Mouse (Mus musculus) Muller cell, postnatal 12 days (primary cell): ENCODE data around the gene Cxadr.

ENCODE experiments used
- DNase-seq: peaks from one replicate; pipeline ENCODE4 v3.0.0-alpha.2; 2015; ENCODE audit errors: inconsistent ontology term

Cxadr gene

DNA sequence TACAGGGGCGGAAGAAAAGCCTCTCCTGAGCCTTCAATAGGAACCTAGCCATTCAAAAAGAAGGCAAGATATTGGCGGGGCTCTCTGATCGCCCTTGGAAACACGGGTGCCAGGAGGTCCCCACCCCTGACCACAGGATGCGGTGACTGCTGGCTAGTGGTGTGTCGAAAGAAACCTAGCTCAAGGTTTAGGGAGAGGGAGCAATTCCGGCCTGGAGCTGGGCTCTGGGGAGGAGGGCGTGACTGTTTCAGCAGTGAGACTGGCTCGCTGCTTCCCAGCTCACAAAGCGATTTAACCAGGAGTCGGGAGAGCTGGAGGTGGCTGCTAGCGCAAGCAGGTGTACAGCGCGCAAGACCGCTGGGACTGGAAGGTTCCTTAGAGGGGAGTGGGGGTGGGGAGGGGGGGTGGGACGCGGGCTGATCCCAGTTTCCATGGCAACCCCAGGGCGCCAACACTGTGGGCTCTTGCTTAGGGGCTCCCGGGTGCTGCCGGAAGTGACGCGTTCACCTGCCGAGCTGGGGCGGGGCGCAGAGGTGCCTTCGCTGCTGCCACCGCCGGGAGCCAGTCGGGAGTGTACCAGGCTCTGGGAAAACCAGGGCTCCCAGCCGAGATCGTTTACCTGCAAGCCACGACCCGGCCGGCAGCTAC lies at the start of gene Cxadr:
Gene Cxadr, plus strand, starts transcription at position 307 of the 648 bp plus-strand sequence.
- DNase-seq, result peak; percentile 65

GRCm38 (mm10) chr16:78258989-78259388 lies 42.3 kb upstream of the Cxadr start:
- DNase-seq, result no peak

GRCm38 (mm10) chr16:78260070-78260879 lies 41.0 kb upstream of the Cxadr start:
- DNase-seq, result no peak

- no peak for DNase-seq
Observed at GRCm38 (mm10) chr16:78261520-78261919, 39.8 kb upstream of the Cxadr start.

DNA sequence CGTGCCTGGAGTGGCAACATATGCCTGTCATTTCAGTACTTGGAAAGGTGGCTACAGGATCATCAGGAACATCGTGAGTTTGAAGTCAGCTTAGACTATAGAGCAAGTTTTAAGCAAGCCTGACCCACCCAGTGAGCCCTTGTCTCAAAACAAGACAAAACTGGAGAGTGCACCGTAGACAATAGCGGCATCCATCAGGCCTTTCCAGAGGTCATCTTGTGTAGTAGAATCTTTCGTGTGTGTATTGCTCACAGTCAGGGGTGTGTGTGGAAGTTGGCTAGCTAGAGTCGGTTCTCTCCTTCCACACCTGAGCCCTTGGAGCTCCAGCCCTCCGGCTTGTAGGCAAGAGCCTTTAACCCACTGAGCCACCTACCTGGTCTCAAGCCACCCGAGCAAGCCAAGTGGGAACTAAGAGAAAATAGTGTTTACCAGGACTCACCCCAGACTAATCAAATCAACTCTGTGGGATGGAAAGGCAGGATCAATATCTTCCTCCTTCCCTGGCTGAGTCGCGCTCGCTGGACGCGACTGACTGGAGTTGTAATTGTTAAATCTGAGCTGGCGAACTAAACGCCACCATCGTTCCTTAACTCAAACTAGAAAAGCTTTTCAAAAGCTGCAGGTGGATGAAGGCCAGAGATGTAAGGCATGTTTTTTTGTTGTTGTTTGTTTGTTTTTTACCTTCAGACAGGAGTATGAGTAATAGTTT lies 36.7 kb upstream of the Cxadr start:
- DNase-seq, result no peak

DNA sequence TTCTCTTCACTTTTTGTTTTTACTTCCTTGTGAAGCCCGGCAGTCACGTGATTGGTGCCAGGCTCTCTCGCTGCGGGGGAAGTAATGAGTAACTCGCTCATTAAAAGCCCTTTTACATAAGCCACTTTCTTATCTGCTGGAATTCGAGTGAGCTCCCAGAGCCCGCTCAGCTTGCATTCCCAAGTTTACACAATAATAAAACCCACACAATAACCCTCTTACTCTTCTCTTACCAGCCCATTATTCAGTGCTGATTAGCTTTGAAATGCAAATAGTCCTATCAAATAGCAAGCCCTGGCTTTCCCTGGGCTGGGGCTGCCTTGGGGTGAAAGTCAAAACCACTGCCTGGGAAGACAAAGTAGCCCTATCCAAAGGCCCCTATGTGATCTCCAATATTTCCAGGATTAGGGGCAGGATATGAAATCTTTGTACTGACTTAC lies 36.1 kb upstream of the Cxadr start:
- DNase-seq, result peak; percentile 87

- no peak for DNase-seq
Observed at GRCm38 (mm10) chr16:78265826-78266225, 35.5 kb upstream of the Cxadr start.

GRCm38 (mm10) chr16:78267453-78267852 lies 33.8 kb upstream of the Cxadr start:
- no peak for DNase-seq

GRCm38 (mm10) chr16:78268167-78268566 lies 33.1 kb upstream of the Cxadr start:
- no peak for DNase-seq

- DNase-seq, result no peak
Observed at GRCm38 (mm10) chr16:78274825-78275455, 26.3 kb upstream of the Cxadr start.

DNA sequence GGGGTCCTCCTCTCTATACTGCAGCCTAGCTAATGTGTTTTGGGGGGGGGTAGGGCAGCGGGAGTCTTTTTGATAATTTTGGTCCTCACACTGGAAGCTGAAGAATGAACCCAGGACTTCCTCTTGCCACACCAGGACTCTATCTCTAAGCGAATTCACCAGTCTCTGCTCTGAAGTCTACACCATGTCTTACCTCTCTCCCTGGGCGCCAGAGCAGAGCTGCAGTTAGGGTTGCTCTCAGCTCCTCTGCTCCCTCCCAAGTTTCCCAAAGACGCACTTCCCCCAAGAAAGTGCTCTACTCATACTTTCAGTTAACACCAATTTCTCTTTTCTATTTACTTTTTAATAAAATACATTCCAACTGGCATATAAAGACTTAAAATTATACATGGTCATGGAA lies 23.7 kb upstream of the Cxadr start:
- no peak for DNase-seq

GRCm38 (mm10) chr16:78280093-78280881 lies 21.0 kb upstream of the Cxadr start:
- no peak for DNase-seq

- peak; percentile 49 for DNase-seq
Observed at GRCm38 (mm10) chr16:78283231-78283630, 18.1 kb upstream of the Cxadr start.

DNA sequence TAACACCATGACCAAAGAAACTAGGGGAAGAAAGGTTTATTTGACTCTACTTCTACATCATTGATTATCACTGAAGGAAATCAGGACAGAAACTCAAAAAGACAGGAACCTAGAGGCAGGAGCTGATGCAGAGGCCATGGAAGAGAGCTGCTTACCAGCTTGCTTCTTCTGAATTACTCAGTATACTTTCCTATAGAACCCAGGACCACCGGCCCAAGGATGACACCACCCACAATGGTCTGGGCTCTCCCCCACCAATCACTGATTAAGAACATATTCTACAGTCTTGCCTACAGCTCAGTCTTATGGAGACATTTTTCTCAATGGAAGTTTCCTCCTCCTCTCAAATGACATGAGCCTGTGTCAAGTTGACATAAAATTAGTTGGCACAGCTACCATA lies 7.2 kb upstream of the Cxadr start:
- no peak for DNase-seq

DNA sequence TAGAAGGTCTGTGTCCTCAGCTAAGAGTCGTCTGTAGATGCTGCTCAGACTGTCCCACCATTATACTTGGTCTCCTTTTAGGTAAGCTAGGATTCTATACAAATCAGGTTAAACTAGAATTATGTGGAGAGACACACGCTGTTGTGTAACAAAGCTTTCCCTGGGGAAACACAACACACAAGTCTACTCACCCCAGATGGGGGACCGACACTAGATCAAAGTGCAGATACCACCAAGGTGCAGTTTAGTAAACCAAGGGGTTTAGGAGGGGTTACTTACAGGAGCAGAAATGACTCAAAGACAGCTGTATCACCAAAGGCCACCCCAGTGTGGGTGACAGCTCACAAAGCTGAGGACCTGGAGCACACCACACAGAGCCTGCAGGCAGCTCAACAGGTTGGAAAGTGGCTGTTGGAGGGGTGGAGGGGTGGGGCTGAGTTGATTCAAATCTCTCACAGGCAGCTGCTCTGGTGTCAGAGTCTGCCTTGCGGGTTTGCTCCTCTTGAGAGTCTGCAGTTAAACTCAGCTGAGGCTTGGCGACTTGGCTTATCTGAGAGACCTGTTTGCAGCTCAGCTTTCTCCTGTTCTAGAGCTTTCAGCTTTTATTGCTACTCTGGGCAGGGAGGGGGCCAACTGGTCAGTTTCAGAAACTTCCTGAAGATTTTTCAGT lies 6.5 kb upstream of the Cxadr start:
- DNase-seq, result no peak

- DNase-seq, result no peak
Observed at GRCm38 (mm10) chr16:78295601-78296000, 5.7 kb upstream of the Cxadr start.

DNA sequence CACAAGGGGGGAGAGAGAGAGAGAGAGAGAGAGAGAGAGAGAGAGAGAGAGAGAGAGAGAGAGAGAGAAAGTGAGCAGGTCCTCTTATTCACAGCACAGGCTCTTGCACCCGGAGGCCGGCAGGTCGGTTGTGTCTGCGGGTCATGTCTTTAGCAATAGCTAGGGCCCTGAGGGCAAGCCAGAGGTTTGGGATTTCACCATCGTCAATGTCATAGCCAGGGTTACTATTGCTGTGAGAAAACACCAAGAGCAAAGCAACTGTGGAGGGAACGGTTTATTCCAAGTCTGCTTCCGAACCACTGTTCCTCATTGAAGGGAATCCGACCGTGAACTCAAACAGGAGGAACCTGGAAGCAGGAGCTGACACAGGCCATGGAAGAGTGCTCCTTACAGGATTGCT lies 5.2 kb upstream of the Cxadr start:
- no peak for DNase-seq

DNA sequence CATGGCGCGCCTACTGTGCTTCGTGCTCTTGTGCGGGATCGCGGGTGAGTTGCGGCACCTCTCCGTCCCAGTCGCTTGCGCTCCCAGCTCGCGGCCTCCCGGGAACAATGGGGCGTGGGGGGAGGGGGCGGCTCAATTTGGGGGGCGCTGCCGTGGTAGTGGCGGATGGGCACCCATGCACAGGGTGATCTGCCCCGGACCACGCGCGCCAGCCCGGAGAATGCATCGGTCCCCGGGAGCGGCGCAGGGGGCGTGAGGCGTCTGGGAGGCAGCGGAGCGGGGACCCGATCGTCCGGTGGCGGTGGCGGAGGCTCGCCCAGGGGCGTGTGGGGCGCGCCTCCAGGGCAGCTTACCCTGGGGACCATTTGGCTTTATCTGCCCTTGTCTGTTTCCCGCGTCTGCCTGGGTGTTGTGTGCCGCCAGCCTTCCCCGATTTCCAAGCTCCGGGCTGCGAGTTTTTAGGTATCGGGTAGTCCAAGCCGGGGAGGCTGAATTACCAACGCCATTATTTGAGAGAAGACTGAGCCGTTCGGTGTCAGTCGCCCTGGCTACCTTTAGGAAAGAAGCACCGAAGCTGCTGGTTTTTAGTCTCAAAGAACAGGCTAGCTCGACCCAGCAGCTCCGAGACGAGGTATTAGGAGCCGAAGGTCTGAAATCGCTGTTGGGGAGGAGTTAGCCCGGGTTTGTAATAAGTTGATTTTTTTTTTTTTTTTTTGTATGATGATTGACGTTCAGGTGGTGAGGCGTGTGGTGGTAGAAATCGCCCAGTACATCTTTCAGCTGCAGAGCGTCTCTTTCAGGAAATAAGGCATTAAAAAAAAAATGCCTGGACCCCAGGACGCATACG lies 765 bp downstream of the Cxadr start:
- peak; percentile 44 for DNase-seq

DNA sequence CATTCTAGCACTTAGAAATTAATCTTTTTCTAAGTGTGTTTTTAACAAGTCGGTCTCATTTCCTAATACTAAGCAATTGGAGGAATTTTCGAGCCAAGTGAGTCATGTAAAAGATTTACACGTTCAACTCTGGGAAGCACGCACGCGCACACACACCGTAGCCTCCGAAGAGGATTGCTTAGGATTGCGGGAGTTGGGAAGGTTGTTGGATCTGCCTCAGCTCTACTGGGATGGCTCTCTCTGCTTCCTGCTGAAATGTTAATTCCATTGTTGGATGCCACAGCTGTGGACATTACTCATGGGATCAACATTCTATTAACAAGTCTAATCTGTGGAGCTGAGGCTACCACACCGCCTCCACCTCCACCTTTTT lies 1.4 kb downstream of the Cxadr start:
- DNase-seq, result peak; percentile 78

DNA sequence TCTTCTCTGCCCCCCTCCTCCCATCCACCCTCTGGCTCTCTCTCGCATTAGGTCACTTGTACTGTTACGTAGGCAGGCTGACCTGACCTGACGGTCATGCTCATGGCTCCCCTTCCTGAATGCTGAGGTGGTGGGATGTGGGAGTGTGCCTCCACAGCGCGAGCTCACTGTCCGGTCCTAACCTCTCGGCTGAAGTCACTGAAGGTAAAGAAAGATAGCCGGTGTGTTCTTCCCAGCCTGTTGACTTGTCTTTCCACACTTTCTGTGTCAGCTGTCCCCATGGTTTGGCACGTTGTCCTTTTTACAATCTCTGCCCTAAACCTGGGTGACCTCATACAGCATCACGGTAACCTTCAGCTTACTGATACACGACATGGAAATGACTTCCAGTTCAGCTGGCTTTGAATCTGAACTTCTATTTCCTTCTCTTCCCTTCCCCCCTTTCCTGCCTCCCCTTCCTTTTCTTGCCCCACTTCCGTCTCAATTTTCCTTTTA lies 4.4 kb downstream of the Cxadr start:
- no peak for DNase-seq
